Mouse (Mus musculus): ENCODE data around the gene Tent5c. TPM values are rescaled to one million over a fixed set of nuclear protein-coding genes. Genes with fewer than 3 reads are reported as not detected.

The Tent5c gene
- polyA plus RNA-seq, 1 experiment from 2014 or later: 4.1 TPM

GRCm38 (mm10) chr3:100506715-100507114 lies 17.6 kb upstream of the Tent5c start:
- Histone ChIP-seq H3K4me3 (no peak overlapping the region), H3K4me1 (no peaks in the 10 kb centered on the region), H3K27me3 (ENCODE audit: insufficient read depth, poor library complexity, severe bottlenecking) (0 out of 2 replicates have a peak, but pooled peaks cover 3% of the 10 kb centered on the region), H3K36me3 (no peaks in the 10 kb centered on the region), H3K9me3 (no peaks in the 10 kb centered on the region), H3K27ac (no peak overlapping the region)
- DNase-seq (ENCODE audit: low spot score): no peak
- WGBS: 65% methylated on average over 2 of the region's 2 CpGs

GRCm38 (mm10) chr3:100503882-100504281 lies 14.8 kb upstream of the Tent5c start:
- 76% methylated on average over 6 of the region's 6 CpGs for WGBS
- Histone ChIP-seq H3K4me1 (no peaks in the 10 kb centered on the region), H3K9me3 (0 out of 2 replicates have a peak, but pooled peaks cover 2% of the 10 kb centered on the region), H3K4me3 (no peak overlapping the region), H3K27ac (no peak overlapping the region), H3K36me3 (no peaks in the 10 kb centered on the region), H3K27me3 (ENCODE audit: insufficient read depth, poor library complexity, severe bottlenecking) (no peaks in the 10 kb centered on the region)
- no peak for DNase-seq (ENCODE audit: low spot score)

- Histone ChIP-seq H3K27ac (no peak overlapping the region), H3K27me3 (ENCODE audit: insufficient read depth, poor library complexity, severe bottlenecking) (no peaks in the 10 kb centered on the region), H3K4me3 (no peak overlapping the region), H3K36me3 (no peaks in the 10 kb centered on the region), H3K4me1 (no peaks in the 10 kb centered on the region), H3K9me3 (0 out of 2 replicates have a peak, but pooled peaks cover 2% of the 10 kb centered on the region)
- DNase-seq (ENCODE audit: low spot score): no peak
- 87% methylated on average over 6 of the region's 6 CpGs for WGBS
Observed at GRCm38 (mm10) chr3:100502516-100502915, 13.4 kb upstream of the Tent5c start.

GRCm38 (mm10) chr3:100501899-100502298 lies 12.8 kb upstream of the Tent5c start:
- Histone ChIP-seq H3K27ac (no peak overlapping the region), H3K36me3 (no peaks in the 10 kb centered on the region), H3K9me3 (0 out of 2 replicates have a peak, but pooled peaks cover 2% of the 10 kb centered on the region), H3K4me3 (no peak overlapping the region), H3K27me3 (ENCODE audit: insufficient read depth, poor library complexity, severe bottlenecking) (no peaks in the 10 kb centered on the region), H3K4me1 (no peaks in the 10 kb centered on the region)
- DNase-seq (ENCODE audit: low spot score): no peak

DNA sequence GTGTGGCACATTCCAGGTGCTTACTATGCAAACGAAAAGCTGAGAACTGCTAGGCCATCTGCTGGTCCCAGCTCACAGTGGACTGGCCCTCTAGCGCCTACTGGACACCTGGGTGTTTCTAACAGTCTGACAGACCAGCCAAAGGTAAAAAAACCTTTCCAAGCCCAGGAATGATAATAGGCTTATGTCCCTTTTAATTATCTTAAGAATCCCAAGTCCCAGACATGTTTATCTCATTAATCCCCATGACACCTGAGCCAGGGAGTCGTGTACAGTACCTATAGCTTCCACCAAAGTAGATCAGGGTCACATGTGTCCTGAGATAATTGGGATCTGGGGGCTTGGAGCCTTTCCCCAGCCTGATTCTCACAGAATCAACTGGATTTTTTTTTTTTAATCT lies 7.0 kb upstream of the Tent5c start:
- 0 out of 2 replicates have a peak, but pooled peaks cover 2% of the 10 kb centered on the region for H3K9me3 ChIP-seq
- H3K27ac ChIP-seq: no peak overlapping the region
- 72% methylated on average over 3 of the region's 3 CpGs for WGBS

DNA sequence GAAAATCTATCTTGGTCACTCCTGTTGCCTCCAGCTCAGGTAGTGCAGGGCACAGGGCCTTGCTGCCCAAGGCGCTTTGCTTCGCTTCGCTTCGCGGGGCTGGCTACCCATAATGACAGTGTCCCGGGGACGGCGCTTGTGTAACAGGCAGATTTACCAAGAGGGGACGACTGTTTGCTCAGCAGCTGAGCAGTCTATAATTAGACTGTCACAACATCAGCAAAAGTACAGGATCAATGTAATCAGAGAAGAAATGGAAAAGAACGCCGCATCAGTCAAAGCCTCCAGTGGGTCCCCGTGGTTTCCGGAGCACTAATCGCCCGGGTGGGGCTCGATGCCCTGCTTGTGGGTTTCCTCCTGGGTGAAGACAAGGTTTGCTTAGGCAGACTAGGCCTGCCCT lies 6.3 kb upstream of the Tent5c start:
- no peak for DNase-seq (ENCODE audit: low spot score)
- Histone ChIP-seq H3K27me3 (ENCODE audit: insufficient read depth, poor library complexity, severe bottlenecking) (peaks cover under 1% of the 10 kb centered on the region; the same call in 1 of the 2 replicates), H3K4me1 (no peaks in the 10 kb centered on the region), H3K4me3 (no peak overlapping the region), H3K9me3 (no peaks in the 10 kb centered on the region), H3K27ac (no peak overlapping the region), H3K36me3 (no peaks in the 10 kb centered on the region)
- WGBS: 86% methylated on average over 16 of the region's 16 CpGs

More for the DNA sequence above, 7.0 kb upstream of the Tent5c start:
- Histone ChIP-seq H3K4me1 (no peaks in the 10 kb centered on the region), H3K4me3 (no peak overlapping the region), H3K27me3 (ENCODE audit: insufficient read depth, poor library complexity, severe bottlenecking) (no peaks in the 10 kb centered on the region), H3K36me3 (no peaks in the 10 kb centered on the region)
- DNase-seq (ENCODE audit: low spot score): no peak

- WGBS: 85% methylated on average over 5 of the region's 5 CpGs
- no peak overlapping the region for H3K4me3 ChIP-seq
Observed at GRCm38 (mm10) chr3:100494912-100495311, 5.8 kb upstream of the Tent5c start.

GRCm38 (mm10) chr3:100490010-100490300 lies 831 bp upstream of the Tent5c start:
- H3K36me3 ChIP-seq: no peaks in the 10 kb centered on the region
- 22% methylated on average over 4 of the region's 4 CpGs for WGBS
- no peaks in the 10 kb centered on the region for H3K9me3 ChIP-seq
- DNase-seq (ENCODE audit: low spot score): no peak
- no peak overlapping the region for H3K27ac ChIP-seq
- peaks cover 19% of the 10 kb centered on the region for H3K4me1 ChIP-seq
- peaks cover 36% of the 10 kb centered on the region for H3K27me3 ChIP-seq (ENCODE audit: insufficient read depth, poor library complexity, severe bottlenecking)
- peak overlapping the region; percentile 76 for H3K4me3 ChIP-seq

More at GRCm38 (mm10) chr3:100494912-100495311, 5.8 kb upstream of the Tent5c start:
- Histone ChIP-seq H3K9me3 (no peaks in the 10 kb centered on the region), H3K27ac (no peak overlapping the region), H3K27me3 (ENCODE audit: insufficient read depth, poor library complexity, severe bottlenecking) (peaks cover 4% of the 10 kb centered on the region; the same call in 1 of the 2 replicates), H3K36me3 (no peaks in the 10 kb centered on the region), H3K4me1 (peaks cover 3% of the 10 kb centered on the region)
- no peak for DNase-seq (ENCODE audit: low spot score)

DNA sequence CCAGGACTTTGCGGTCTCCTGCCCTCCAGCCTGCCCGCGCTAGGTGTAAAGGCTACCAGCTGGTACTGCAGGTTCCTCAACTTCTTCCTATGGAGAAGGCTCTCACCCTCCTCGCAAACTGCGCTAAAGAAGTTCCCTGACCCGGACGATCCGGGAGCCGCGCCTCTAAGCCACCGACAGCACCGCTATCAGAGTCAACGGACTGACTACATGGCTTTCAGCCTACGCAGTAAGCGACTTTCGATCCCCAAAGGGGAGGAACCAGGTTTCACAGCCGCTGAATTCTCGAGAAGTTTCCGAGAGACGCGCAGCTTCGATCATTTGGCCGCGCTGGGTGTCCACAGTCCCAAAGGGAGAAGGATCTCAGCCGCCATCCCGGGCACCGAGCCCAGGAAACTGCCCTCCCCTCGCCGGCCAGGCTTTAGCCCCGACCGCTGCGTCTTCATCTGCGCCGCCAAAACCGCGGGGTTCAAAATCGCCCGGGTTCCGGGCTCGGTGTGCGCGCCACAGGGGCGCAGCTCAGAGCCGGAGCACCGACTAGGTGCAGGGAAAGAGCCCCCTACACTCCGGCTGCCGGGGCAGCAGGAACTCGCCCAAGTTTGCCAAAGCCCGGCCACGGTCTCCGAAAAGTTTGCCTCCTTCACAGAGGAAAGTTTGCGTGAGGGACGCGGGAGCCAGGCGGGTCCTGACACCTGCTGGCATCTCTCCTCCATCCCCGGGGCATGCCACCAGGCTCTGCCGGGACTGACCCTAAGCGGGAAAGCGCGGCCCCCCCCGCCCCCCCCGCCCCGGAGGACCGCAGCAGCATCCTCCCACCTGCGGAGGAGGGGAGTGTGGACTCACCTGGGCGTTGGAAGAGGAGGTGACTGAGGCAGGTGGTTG lies 632 bp downstream of the Tent5c start:
- DNase-seq (ENCODE audit: low spot score): peak; percentile 81
- WGBS: 1% methylated on average over 65 of the region's 66 CpGs
- H3K27me3 ChIP-seq (ENCODE audit: insufficient read depth, poor library complexity, severe bottlenecking): peaks cover 42% of the 10 kb centered on the region
- peaks cover 19% of the 10 kb centered on the region for H3K4me1 ChIP-seq
- H3K4me3 ChIP-seq: peak overlapping the region; percentile 76
- peak overlapping the region; percentile 81 for H3K27ac ChIP-seq
- H3K9me3 ChIP-seq: no peaks in the 10 kb centered on the region
- no peaks in the 10 kb centered on the region for H3K36me3 ChIP-seq

DNA sequence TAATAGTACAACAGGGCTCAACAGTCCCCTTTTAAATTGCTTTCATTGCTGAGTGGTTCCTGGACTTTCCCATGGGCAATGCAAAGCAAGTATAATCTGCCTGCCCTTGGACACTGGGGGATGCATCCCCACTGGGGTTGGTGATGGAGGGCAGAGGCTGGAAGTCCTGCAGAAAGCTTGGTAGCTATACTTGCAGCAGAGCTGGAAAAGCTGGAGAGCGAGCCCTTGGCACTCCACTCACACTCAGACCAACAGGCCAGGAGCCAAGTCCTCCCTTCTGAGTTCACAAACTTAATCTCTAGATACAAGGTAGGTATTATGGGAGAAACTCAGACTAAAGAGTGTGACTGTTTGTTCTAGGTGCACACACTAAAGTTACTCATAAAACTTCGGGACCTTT lies 2.1 kb downstream of the Tent5c start:
- peaks cover 25% of the 10 kb centered on the region for H3K4me1 ChIP-seq
- DNase-seq (ENCODE audit: low spot score): no peak
- 73% methylated on average over 2 of the region's 2 CpGs for WGBS
- peak overlapping the region; percentile 76 for H3K4me3 ChIP-seq
- no peak overlapping the region for H3K27ac ChIP-seq
- H3K9me3 ChIP-seq: no peaks in the 10 kb centered on the region
- H3K27me3 ChIP-seq (ENCODE audit: insufficient read depth, poor library complexity, severe bottlenecking): peaks cover 42% of the 10 kb centered on the region
- H3K36me3 ChIP-seq: no peaks in the 10 kb centered on the region

DNA sequence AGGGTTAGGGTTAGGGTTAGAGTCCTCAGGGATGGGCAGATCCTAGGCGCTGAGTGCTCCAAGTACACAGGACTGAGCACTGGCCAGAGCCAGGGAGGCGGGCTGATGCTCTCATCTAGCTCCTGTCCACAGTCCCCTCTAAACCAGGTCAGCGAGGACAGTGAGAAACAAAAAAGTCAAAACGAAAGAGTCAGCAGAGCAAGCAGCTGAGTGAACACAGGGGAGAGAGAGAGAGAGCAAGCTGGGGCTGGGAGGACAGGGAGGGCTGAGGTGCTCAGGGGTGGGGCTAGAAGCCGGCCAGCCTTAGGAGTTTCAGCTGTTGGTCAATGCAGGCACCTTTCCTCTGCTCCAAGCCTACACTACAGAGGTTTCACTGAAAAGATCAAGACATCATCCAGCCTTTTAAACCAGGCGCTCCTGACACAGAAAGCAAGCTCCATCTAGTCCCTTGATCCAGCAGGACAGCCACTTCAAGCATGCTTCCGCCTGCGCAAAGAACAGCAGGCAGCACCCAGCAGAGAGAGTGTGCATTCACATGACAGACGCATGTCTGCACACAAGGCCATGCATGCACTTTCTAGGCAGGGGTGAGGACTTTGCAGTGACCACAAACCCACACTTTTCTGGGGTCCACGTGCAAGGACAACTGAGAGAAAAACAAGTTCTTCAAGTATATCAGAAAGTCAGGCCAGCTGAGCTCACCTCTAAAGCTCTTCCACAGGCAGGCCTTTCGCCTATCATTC lies 3.6 kb downstream of the Tent5c start:
- 48% methylated on average over 11 of the region's 11 CpGs for WGBS
- peak; percentile 82 for DNase-seq (ENCODE audit: low spot score)

GRCm38 (mm10) chr3:100482971-100483610 lies 6.0 kb downstream of the Tent5c start:
- DNase-seq (ENCODE audit: low spot score): peak; percentile 88
- Histone ChIP-seq H3K27me3 (ENCODE audit: insufficient read depth, poor library complexity, severe bottlenecking) (peaks cover 34% of the 10 kb centered on the region), H3K4me3 (no peak overlapping the region), H3K36me3 (no peaks in the 10 kb centered on the region), H3K27ac (no peak overlapping the region), H3K4me1 (peaks cover 24% of the 10 kb centered on the region), H3K9me3 (no peaks in the 10 kb centered on the region)
- WGBS: 62% methylated on average over 5 of the region's 5 CpGs

More for the DNA sequence above, 3.6 kb downstream of the Tent5c start:
- Histone ChIP-seq H3K4me3 (no peak overlapping the region), H3K36me3 (no peaks in the 10 kb centered on the region), H3K9me3 (no peaks in the 10 kb centered on the region), H3K27ac (peak overlapping the region; percentile 13; the same call in 1 of the 2 replicates), H3K27me3 (ENCODE audit: insufficient read depth, poor library complexity, severe bottlenecking) (peaks cover 42% of the 10 kb centered on the region), H3K4me1 (peaks cover 32% of the 10 kb centered on the region)

Data from heart, embryonic 10.5 days (tissue).